Mouse (Mus musculus): ENCODE data around the gene Galk1.
"Not testable (repeated sequence)": the region's sequence is repeated elsewhere in the genome, so short reads cannot be mapped to it uniquely, and the experiment has no call there.

Gene Galk1

DNA sequence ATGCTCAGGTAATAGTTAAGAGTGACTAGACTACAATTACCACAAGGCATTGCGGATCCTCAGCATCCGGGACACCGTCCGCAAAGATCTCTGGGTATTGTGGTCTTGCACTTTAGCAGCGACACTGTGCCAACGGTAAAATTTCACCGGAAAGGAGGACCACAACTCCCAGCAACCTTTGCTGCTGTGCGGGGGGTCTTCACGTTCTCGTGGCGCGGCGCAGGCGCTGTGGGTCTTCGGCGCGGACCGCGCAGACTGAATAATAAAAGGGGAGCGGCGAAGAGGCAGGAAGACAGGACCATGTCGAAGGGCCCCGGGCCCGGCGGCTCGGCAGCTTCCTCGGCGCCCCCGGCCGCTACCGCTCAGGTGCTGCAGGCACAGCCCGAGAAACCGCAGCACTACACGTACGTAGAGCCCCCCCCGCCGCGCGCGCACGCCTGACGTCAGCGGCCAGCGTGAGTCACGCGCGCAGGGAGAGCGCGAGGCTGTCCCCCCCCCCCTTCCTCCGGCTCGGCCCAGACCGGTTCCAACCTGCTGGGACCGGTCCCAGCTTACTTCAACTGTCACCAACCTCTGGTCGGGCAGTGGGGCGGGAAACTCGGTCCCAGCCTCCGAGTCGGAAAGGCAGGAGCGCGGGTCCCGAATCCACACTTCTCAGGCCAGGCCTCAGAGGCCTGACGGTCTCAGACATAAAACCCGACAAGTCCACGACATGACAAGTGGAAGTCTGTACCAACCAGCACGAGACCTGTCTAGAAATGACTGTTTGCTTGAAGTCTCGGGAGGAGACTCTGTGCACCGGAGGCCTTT is 17.8 kb upstream of the Galk1 start, which contains the start of gene Unk:
TSS of gene Unk (plus strand) at position 235 of the 810 bp plus-strand sequence.
- peak; percentile 99 for DNase-seq

DNA sequence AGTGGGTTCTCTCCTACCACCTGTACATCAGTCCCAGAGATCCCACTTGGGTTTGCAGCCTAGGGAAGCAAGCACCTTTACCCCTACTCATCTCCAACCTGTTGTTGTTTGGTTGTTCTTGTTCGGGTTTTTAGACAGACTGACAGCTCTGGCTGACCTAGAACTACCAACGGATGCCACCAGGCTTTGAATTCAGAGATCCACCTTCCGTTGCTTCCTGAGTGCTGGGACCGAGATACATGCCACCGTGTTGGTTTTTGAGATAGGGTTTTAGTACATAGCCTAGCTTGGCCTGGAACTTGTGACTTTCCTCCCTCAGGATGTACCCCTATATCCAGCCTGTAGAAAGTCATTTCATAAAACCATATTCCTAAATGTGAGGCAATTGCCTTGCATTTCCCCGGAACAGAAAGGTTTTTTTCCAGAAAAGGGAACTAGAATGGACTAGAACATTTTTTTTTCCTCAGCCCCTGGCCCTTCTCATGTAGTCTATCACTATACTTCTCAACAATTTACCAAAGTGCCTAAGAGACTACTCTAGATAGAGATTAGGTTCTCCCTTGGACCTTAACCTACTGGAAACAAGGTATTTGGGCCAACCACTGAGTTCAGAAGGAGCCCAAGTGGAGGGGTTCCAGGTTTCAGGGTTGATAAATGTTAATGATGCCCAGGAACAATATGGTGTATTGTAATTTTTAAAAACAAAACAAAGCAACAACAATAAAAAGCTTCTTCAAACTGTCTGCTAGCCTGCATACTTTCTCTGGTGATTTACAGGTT is 16.8 kb upstream of the Galk1 start:
- DNase-seq = peak; percentile 61

DNA sequence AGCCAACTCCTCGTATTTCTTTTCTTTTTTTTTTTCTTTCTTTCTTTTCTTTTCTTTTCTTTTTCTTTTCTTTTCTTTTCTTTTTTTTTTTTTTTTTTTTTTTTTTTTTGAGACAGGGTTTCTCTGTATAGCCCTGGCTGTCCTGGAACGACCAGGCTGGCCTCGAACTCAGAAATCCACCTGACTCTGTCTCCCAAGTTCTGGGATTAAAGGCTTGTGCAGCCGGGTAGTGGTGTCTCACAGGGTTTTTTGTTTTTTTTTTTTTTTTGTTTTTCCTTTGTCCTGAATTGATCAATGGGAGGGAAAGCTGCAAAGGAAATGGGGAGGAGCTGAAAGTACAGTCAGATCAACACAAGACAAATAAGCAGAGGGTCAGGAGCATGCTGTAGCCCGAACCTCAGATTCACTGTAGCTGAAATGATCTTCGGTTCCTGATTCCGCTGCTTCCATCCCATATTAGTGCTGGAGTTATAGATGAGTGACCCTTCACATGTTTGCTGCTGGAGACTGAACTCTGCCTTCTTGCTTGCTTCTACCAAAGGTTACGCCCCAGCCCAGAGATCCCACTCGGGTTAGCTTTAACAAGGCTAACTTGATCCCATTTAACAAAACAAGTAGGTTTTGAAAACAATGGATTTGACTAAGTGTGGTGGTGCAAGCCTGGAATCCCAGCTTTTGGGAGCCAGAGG is 15.8 kb upstream of the Galk1 start:
- peak; percentile 51 for DNase-seq

DNA sequence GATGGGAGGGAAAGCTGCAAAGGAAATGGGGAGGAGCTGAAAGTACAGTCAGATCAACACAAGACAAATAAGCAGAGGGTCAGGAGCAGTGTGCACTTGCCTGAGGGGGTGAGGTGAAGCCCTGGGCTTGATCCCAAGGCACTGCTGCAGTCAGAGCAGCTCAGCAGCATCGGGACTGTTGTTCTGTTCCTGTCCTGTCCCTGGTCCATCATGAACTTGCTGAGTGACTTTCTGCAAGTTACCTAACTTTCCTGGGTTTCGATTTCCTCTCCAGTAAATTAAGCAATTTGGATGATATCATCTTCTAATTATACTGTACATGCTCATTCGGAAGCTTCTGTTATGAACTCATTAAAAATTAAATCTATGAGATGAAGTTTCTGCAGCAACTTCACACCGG is 15.2 kb upstream of the Galk1 start, which contains the start of gene H3f3b:
TSS of gene H3f3b (minus strand) at position 207 of the 400 bp plus-strand sequence.
- no peak for DNase-seq

DNA sequence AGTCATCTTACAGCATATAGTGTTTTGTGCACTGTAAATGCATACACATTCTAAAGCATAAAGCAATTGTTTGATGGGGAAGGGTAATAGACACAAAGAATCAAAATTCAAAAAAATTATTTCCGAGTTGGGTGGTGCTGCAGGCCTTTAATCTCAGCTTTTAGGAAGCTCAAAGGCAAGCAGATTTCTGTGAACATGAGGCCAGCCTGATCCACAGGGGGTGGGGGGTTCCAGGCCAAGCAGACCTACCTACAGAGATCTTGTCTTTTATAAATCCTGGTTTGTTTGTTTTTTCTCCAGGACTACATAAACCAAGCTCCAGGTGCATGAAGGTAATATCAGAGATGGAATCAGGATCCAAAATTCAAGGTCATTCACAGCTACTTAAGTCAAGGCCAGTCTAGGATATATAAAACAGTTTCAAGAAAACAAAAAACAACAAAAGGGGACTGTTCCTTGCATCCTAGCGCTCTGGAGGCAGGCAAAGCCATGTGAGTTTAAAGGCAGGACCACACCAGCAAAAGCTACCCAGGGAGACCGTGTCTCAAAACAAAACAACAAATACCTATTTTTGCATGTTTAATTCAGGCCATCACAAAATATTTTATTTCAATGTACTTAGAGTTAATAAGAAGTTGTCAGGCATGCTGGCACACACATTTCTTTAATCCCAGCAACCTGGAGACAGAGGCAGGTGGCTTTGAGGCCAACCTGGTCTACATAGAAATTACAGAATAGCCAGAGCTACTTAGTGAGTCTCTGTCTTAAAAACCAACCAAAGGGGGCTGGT is 12.7 kb upstream of the Galk1 start:
- peak; percentile 62 for DNase-seq

DNA sequence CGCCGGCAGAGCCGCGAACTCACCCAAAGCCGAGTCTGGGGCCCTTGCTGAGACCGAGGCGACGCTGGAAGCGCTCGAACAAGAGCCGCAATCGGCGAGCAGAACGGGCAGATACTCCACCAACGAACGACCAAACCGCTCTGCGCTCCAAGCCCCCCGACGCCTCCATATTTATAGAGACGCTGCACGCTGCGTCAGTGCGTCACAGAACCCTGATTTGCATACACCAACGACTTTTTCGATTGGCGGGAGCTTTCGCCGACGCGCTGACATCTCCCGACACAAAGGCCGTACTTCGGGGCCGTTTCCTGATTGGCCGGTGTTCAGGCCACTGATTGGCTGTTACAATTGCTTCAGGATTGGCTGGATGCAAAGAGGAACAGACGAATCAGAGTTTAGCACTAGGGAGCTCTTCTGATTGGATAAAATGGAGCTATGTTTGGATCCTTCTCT is 11.9 kb upstream of the Galk1 start:
- DNase-seq = peak; percentile 99

DNA sequence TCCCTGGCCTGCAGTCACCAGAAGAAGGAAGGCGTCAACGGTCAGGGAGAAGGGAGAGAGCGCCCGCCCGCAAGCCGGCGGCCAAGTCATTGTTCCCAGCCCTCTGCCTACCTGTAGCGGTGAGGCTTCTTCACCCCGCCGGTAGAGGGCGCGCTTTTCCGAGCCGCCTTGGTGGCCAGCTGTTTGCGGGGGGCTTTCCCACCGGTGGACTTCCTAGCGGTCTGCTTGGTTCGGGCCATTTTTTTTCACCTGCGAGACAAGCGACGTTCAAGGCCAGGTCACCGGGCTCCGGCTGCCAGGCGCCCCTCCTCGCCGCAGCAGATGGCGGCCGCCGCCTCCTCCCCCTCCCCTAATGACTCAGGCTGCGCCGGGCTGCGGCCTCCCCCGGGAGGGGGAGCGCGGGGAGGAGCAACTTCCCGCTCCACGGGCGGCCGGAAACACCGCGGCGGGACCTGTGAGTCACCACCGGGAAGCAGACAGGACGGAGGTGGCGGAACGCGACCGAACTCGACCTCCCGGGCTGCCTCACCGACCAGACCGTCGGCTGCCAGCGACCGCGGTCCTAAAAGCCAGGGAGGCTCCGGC is 11.3 kb upstream of the Galk1 start:
- peak; percentile 91 for DNase-seq

DNA sequence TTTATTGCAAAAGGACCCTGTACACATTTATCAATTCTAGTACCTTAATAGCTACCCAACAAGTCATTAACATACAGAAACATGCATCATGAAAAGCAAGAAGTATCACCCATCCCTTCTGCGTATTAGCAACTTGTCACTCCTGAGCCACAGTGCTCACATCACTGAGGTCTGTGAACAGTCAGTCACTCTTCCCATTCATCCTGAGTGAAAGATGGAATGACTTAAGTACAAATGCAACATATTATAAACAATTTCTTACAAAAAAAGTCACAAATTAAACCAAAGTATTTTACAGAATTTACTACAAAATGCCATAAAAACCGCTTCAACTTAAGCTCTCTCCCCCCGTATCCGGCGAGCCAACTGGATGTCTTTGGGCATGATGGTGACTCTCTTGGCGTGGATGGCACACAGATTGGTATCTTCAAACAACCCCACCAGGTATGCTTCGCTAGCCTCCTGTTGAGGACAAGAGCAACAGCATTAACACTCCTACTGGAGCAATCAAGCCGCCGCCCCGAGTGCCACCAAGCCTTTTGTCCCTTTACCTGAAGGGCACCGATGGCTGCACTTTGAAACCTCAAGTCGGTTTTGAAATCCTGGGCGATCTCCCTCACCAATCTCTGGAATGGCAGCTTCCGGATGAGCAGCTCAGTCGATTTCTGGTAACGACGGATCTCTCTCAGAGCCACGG is 10.7 kb upstream of the Galk1 start:
- not testable (repeated sequence) for DNase-seq

DNA sequence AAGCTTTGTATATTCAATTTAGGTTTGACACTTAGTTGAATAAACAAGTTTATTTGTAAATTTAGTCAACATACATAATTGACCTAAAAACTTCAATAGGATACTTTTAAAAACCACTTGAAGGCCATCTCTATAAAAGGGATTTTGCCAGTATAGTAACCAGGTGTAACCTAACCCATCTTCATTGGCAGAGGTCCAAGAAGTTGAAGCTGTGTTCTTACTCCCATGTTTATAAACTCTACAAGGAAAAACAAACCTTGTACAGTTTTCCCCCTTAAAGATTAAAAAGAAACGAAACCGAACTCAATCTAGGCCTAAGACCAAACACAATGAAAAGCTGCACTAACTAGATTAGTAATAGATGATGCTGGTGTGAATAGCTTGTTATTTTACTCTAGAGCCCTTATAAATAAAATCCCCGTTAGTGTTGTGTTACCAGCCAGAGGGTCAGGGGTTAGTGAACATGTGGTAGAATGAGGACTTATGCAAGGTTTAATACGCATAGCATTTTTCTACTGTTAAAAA is 9.8 kb upstream of the Galk1 start:
- DNase-seq = no peak

DNA sequence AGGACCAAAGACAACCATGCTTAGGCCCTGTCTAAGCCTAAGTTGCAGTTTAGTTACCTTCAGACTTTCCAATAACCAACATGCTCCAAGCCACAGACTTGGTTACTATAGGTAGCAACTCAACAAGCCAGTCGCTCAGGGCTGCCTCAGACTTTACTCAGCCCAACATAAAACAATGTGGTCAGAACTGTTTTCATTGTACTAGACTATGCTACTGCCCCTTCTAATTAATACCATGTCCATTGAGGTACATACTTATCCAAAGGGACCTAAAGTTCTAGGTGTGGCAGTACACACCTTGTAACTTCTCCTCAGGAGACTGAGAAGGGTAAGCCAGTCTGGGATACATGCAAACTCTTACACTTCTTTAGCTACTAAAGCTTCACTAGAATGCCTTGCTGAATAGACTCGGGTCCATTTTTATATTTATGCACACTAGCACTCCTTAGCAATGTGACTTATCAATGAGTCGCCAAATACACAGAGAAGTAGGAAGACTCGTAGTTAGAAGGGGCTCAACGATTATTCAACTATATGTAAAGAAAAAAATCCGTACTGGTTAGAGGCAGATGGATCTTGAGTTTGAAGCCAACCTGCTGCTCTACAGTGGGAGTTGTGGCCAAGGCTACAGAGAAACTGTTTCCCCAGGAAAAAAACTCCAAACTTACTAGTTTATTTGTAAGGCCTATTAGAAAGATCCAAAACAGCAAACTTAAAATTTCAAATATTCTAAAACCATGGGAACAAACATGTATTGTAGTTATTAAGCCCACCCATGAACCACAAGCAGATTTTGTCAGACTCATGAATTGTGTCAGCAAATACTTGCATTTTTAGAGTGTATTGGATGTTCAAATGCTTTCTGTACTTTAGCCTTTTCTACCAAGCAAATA is 9.1 kb upstream of the Galk1 start:
- no peak for DNase-seq

DNA sequence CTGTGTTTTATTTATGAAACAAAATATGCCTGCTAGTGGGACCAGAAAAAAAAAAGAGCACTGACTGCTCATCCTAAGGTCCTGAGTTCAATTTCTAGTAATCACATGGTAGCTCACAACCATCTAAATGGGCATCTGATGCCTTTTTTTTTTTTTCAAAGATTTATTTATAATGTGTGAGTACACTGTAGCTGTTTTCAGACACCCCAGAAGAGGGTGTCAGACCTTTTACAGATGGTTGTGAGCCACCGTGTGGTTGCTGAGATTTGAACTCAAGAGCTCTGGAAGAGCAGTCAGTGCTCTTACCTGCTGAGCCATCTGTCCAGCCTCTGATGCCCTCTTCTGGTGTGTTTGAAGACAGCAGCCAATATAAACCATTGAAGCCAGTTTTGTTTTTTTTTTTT is 8.0 kb upstream of the Galk1 start:
- no peak for DNase-seq

DNA sequence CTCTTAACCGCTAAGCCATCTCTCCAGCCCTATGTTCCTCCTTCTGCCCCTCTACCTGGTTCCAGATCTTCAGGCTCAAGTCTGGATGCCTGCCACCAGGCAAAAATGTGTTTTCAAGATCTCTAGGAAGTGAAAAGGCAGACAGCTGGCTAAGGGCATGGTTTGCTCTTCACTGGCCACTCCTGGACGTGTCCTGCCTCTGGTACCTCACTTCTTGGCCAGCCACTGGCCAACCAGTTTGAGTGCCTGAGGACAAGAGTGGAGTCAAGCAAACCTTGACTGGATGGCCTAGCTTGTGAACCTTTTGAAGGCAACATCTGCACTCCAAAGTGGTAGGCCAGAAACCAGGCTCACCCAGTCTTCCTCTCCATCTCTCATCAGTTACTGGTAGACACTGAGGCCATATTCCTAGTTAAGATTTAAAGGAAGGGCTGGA is 7.5 kb upstream of the Galk1 start:
- DNase-seq = peak; percentile 55

DNA sequence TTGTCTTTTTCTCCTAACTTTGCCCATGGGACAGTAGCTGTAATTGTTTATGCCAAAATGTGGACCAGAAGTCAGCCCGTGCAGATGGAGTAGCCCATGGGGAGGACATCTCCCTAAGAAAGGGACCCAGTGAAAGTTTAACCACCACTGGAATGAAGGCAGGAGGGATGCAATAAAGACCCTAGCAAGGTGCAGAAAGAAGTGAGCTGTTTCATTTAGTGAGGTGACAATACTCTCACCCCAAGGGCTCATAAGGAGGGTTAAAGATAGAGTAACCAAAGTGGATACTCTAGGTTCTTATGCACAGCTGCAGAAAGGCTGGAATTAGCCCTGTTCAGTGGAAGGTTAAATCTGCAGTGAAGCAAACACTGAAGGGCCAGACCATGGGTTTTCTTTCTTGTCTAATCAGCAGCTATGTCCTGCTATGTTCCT is 6.9 kb upstream of the Galk1 start:
- DNase-seq = no peak

DNA sequence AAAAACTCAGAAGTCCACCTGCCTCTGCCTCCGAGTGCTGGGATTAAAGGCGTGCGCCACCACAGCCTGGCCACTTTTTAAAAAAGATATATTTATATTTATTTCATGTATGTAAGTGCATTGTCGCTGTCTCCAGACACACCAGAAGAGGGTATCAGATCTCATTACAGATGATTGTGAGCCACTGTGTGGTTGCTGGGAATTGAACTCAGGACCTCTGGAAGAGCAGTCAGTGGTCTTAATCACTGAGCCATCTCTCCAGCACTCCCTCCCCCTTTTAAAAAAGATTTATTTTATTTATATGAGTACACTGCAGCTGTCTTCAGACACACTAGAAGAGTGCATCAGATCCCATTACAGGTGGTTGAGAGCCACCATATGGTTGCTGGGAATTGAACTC is 6.3 kb upstream of the Galk1 start:
- DNase-seq = not testable (repeated sequence)

DNA sequence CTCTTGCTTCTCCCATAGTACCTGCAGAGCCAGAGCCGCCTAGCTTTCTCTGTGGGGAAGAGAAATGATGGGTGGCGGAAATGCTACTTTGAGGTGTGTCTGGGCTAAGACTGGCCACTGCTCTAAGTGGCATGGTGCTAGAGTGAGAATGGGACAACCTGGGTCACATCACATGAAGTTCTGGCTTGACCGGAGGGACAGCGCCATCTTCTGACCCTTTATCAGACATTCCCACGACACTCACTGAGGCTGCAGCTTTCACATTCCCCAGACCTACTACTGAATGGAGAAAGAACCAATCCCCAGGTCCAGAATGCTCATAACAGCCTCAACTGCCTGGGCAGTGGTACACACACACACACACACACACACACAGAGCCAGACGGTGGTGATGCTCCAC is 5.6 kb upstream of the Galk1 start:
- peak; percentile 67 for DNase-seq

DNA sequence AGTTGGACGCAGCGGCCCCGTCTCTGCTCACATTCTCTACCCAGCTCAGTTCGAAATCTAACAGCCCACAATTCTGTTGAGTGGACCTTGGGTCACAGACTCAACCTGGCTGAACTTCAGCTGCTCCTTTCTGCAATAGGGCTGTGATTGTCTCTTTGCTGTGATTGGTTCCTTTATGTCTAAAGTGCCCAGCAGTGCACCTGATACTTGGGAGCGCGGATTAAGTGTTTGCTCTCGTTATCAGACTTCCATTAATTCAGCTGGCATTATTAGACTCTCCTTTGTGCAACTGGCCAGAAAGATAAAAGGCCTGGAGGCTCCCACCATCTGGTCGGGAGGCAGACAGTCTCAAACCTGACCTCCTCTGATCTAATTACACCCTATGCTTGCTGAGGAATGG is 2.3 kb upstream of the Galk1 start:
- no peak for DNase-seq

DNA sequence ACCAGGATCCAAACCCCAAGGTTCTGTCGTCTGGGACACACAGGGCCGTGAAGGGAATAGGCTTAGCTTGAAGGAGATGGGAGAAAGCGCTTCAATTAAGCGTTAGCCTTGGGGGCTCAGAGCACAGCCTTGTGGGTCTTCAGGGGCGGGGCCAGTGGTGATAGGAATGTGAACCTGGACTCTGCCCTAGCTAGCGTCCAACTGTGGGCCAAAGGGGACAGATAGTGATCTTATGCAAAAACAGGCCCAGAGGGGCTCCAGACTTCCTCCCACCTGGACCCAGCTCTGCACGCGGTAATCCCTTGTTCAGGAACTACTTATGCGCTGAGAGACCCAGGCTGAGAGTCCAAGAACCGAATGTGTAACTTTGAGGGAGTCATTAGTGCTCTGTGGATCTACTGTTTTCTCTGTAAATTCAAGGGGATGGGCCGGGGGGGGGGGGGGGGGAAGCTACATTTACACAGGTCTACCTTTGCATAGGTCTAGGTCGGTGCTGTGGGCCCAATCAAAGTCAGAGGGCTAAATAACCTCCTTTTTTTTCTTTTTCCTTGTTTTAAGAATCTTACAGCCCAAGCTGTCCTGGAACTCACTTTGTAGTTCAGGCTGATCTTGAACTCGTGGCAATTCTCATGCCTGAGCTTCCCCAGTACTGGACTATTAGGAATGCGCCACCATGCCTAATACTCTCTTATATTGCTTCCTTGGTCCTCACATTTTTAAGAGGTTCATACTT is 824 bp downstream of the Galk1 start:
- DNase-seq = no peak

DNA sequence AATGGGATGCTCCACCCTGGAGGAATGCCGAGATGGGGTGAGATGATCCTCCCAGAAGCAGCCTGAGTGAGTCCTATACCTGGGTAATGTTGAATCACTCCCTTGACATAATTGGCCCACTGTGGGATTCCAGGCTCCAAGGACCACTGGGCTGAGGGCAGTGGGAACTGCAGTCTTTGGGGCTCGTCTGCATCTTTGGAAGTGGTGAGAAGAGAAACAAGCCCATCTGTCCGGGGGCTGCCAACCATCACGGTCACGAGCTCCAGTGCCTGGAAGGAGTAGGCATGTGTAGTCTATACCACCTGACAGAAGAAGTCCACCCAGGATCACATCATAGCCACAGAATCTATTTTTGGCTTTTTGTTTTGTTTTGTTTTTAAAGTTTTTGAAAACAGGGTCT is 1.6 kb downstream of the Galk1 start:
- no peak for DNase-seq

DNA sequence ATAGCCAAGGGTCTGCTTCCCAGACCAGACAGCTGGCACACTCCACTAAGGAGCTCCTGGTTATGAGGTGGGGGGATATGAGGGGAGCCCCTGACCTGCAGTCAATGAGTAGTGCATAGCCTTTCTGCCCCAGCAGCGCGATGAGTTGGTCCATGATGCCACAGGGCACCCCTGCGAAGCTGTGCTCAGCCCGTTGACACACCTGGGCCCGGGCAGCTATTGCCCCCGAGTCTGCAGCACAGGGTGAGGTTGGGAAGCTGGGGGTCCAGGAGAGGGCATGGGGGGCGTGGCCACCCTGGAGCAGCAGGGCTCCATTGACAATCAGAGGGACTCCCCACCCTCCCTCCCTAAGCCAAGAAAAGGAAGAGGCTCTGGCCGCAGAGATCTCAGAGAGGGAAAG is 2.4 kb downstream of the Galk1 start:
- DNase-seq = peak; percentile 75

All from cerebellum, adult 9-11 months (tissue).